ENCODE assay signal across 27 mouse cellular contexts in the genomic region with DNA sequence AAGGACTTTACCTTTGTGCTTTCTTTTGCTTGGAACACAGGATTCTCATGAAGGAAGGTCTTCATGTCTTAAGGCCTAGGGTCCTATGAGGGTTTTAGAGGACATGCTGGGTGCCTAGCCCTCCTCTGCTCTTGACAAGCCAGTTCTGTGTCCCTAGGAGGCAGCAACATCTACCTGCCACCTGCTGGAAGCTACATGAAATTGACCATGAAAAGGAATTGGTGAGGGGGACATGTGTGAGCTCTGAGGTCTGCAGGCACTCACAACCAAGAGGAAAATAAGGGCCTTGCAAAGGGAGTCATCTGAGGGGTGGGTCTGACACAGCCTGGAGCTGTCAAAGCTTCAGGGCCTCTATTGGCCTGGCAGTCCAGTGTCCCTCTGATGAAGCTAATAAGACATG. TPM values are rescaled to one million over a fixed set of nuclear protein-coding genes. Genes with fewer than 3 reads are reported as not detected.
DNase-seq lines count a peak whose midpoint lies in the region; ATAC-seq and TF ChIP-seq lines count a peak whose summit lies in the region.
"Had no signal": no experiment of that assay in that cellular context is flagged by ENCODE, and none has a peak within 500 bp of the region (broad histone marks: within the 10 kb centered on the region; RNA-seq: fewer than 3 reads in every experiment).

No protein-coding gene starts in this region.

- no peak for TF ChIP-seq POLR2A in brain, embryonic 14.5 days (IDR thresholded peaks at IDR 0.05; ENCODE audit: borderline replicate concordance, extremely low read depth, insufficient read depth, insufficient read length, poor library complexity, severe bottlenecking)

- intact Hi-C loops in heart, postnatal 25 days (cut with DNase I) = no loop called here

- peak; percentile 33 for TF ChIP-seq CTCF in layer of hippocampus, adult 2 months (conservative IDR thresholded peaks at IDR 0.05)
- TF ChIP-seq CTCF in E14TG2a.4 (conservative IDR thresholded peaks at IDR 0.05; ENCODE audit: low read length) = peak; percentile 17; the same call in 1 of the 2 replicates
- peak; percentile 21; the same call in 1 of the 2 replicates for TF ChIP-seq CTCF in brain, embryonic 14.5 days (IDR thresholded peaks at IDR 0.05; ENCODE audit: borderline replicate concordance, extremely low read depth, insufficient read depth, insufficient read length)

- H3K36me3 ChIP-seq in heart, embryonic 10.5 days = no peaks in the 10 kb centered on the region
- H3K36me3 ChIP-seq in E14TG2a.4 (ENCODE audit: insufficient read depth, low read length) = no peaks in the 10 kb centered on the region
- H3K36me3 ChIP-seq: hindbrain, embryonic 13.5 days; intestine, embryonic 15.5 days; kidney, embryonic 15.5 days; lung, embryonic 15.5 days; neural tube, embryonic 12.5 days had no signal

- H3K27me3 ChIP-seq in heart, embryonic 10.5 days (ENCODE audit: insufficient read depth, poor library complexity, severe bottlenecking) = no peaks in the 10 kb centered on the region
- peaks cover 14% of the 10 kb centered on the region for H3K27me3 ChIP-seq in E14TG2a.4 (ENCODE audit: insufficient read depth, low read length)
- H3K27me3 ChIP-seq: intestine, embryonic 15.5 days; kidney, embryonic 15.5 days; lung, embryonic 15.5 days; neural tube, embryonic 12.5 days had no signal

- no peak for ATAC-seq in inflammation-experienced regulatory T-cells, adult 6 months
- ATAC-seq: forebrain, embryonic 13.5 days; intestine, embryonic 15.5 days had no signal

- no peak for DNase-seq in heart, embryonic 10.5 days (ENCODE audit: low spot score)
- DNase-seq in heart, postnatal 25 days (ENCODE audit: low spot score) = no peak
- DNase-seq in layer of hippocampus, adult 2 months (ENCODE audit: low spot score in 2 of 2) = no peak
- no peak for DNase-seq in layer of hippocampus, postnatal 10 days (ENCODE audit: low spot score in 2 of 2)
- no peak for DNase-seq in brain, embryonic 14.5 days (ENCODE audit: low read depth)
- DNase-seq: adrenal gland, adult 8-10 months; cerebellum, adult 9-10 months; gastrocnemius, postnatal 25 days; left cerebral cortex, postnatal 4 days; thymus, postnatal 36 days had no signal

- H3K27ac ChIP-seq in heart, embryonic 10.5 days = peak overlapping the region; percentile 44; the same call in 1 of the 2 replicates
- H3K27ac ChIP-seq in layer of hippocampus, adult 2 months = no peak overlapping the region
- H3K27ac ChIP-seq: forebrain, embryonic 13.5 days; hindbrain, embryonic 13.5 days; intestine, embryonic 15.5 days; kidney, embryonic 15.5 days; lung, embryonic 15.5 days; macrophage; neural tube, embryonic 12.5 days had no signal

- no peaks in the 10 kb centered on the region for H3K9me3 ChIP-seq in heart, embryonic 10.5 days
- H3K9me3 ChIP-seq in E14TG2a.4 (ENCODE audit: low read length) = peaks cover 21% of the 10 kb centered on the region
- H3K9me3 ChIP-seq: forebrain, embryonic 13.5 days; hindbrain, embryonic 13.5 days; intestine, embryonic 15.5 days; kidney, embryonic 15.5 days; lung, embryonic 15.5 days; neural tube, embryonic 12.5 days had no signal

- H3K4me3 ChIP-seq in heart, embryonic 10.5 days = no peak overlapping the region
- H3K4me3 ChIP-seq in layer of hippocampus, adult 2 months = no peak overlapping the region
- H3K4me3 ChIP-seq in E14TG2a.4 (replicated peaks; ENCODE audit: low read length) = no peak overlapping the region
- H3K4me3 ChIP-seq: erythroblast, embryonic 14.5 days; forebrain, embryonic 13.5 days; hindbrain, embryonic 13.5 days; intestine, embryonic 15.5 days; kidney, embryonic 15.5 days; lung, embryonic 15.5 days; neural tube, embryonic 12.5 days had no signal

- H3K4me1 ChIP-seq in heart, embryonic 10.5 days = peaks cover 32% of the 10 kb centered on the region
- no peaks in the 10 kb centered on the region for H3K4me1 ChIP-seq in E14TG2a.4 (replicated peaks; ENCODE audit: low read depth, low read length)
- H3K4me1 ChIP-seq: forebrain, embryonic 13.5 days; hindbrain, embryonic 13.5 days; intestine, embryonic 15.5 days; lung, embryonic 15.5 days; neural tube, embryonic 12.5 days had no signal

RNA-seq across cellular contexts. Expression of gene Krtap5-1, which starts 1.5 kb away (rescaled TPM):
- not detected in 2 replicates for polyA plus RNA-seq in heart, embryonic 10.5 days (2016; fragmentation: Nextera tagmentation; extraction: Ambion mirVana)
- not detected for total RNA-seq in heart, postnatal 25 days (2021)
- not detected for total RNA-seq in layer of hippocampus, adult 2 months (2021)
- not detected for total RNA-seq in layer of hippocampus, postnatal 10 days (2021)
- not detected in 2 replicates for polyA plus RNA-seq in brain, embryonic 14.5 days (2012; rRNA removed)
- not detected for polyA plus RNA-seq in inflammation-experienced regulatory T-cells, adult 6 months (2017; shearing (Covaris generic))
- total RNA-seq: adrenal gland, adult 8-10 months; CH12.LX; common myeloid progenitor, adult 5-6 weeks; gastrocnemius, postnatal 25 days; layer of hippocampus, adult 18-20 months; left cerebral cortex, postnatal 4 days had no signal
- polyA plus RNA-seq: embryonic facial prominence, embryonic 11.5 days; erythroblast, embryonic 14.5 days; forebrain, embryonic 13.5 days; heart, embryonic 14.5 days; hindbrain, embryonic 13.5 days; intestine, embryonic 15.5 days; kidney, embryonic 15.5 days; liver, embryonic 11.5 days; lung, embryonic 15.5 days; macrophage; midbrain, embryonic 11.5 days; neural tube, embryonic 12.5 days had no signal

RNA-seq across cellular contexts. Expression of gene Krtap5-4, which starts 7.9 kb away (rescaled TPM):
- polyA plus RNA-seq in heart, embryonic 10.5 days (2016; fragmentation: Nextera tagmentation; extraction: Ambion mirVana) = 0.34 TPM in 1 of 2 replicates, not detected in the other
- not detected for total RNA-seq in heart, postnatal 25 days (2021)
- total RNA-seq in layer of hippocampus, adult 2 months (2021) = not detected
- not detected for total RNA-seq in layer of hippocampus, postnatal 10 days (2021)
- not detected in 2 replicates for polyA plus RNA-seq in brain, embryonic 14.5 days (2012; rRNA removed)
- polyA plus RNA-seq in inflammation-experienced regulatory T-cells, adult 6 months (2017; shearing (Covaris generic)) = not detected
- total RNA-seq: adrenal gland, adult 8-10 months; CH12.LX; common myeloid progenitor, adult 5-6 weeks; gastrocnemius, postnatal 25 days; layer of hippocampus, adult 18-20 months; left cerebral cortex, postnatal 4 days had no signal
- polyA plus RNA-seq: erythroblast, embryonic 14.5 days; forebrain, embryonic 13.5 days; hindbrain, embryonic 13.5 days; intestine, embryonic 15.5 days; kidney, embryonic 15.5 days; liver, embryonic 11.5 days; lung, embryonic 15.5 days; macrophage; midbrain, embryonic 11.5 days; neural tube, embryonic 12.5 days had no signal

RNA-seq across cellular contexts. Expression of gene Gm4559, which starts 21.3 kb away (rescaled TPM):
- not detected in 2 replicates for polyA plus RNA-seq in heart, embryonic 10.5 days (2016; fragmentation: Nextera tagmentation; extraction: Ambion mirVana)
- not detected for total RNA-seq in heart, postnatal 25 days (2021)
- not detected for total RNA-seq in layer of hippocampus, adult 2 months (2021)
- not detected for total RNA-seq in layer of hippocampus, postnatal 10 days (2021)
- not detected in 2 replicates for polyA plus RNA-seq in brain, embryonic 14.5 days (2012; rRNA removed)
- polyA plus RNA-seq in inflammation-experienced regulatory T-cells, adult 6 months (2017; shearing (Covaris generic)) = not detected
- total RNA-seq: adrenal gland, adult 8-10 months; CH12.LX; common myeloid progenitor, adult 5-6 weeks; gastrocnemius, postnatal 25 days; layer of hippocampus, adult 18-20 months; left cerebral cortex, postnatal 4 days had no signal
- polyA plus RNA-seq: embryonic facial prominence, embryonic 11.5 days; erythroblast, embryonic 14.5 days; forebrain, embryonic 13.5 days; heart, embryonic 14.5 days; hindbrain, embryonic 13.5 days; intestine, embryonic 15.5 days; kidney, embryonic 15.5 days; liver, embryonic 11.5 days; lung, embryonic 15.5 days; macrophage; midbrain, embryonic 11.5 days; neural tube, embryonic 12.5 days had no signal

RNA-seq across cellular contexts. Expression of gene Gm2431, which starts 37.3 kb away (rescaled TPM):
- not detected in 2 replicates for polyA plus RNA-seq in heart, embryonic 10.5 days (2016; fragmentation: Nextera tagmentation; extraction: Ambion mirVana)
- not detected for total RNA-seq in heart, postnatal 25 days (2021)
- not detected for total RNA-seq in layer of hippocampus, adult 2 months (2021)
- not detected for total RNA-seq in layer of hippocampus, postnatal 10 days (2021)
- not detected in 2 replicates for polyA plus RNA-seq in brain, embryonic 14.5 days (2012; rRNA removed)
- polyA plus RNA-seq in inflammation-experienced regulatory T-cells, adult 6 months (2017; shearing (Covaris generic)) = not detected
- total RNA-seq: adrenal gland, adult 8-10 months; CH12.LX; common myeloid progenitor, adult 5-6 weeks; gastrocnemius, postnatal 25 days; layer of hippocampus, adult 18-20 months; left cerebral cortex, postnatal 4 days had no signal
- polyA plus RNA-seq: embryonic facial prominence, embryonic 11.5 days; erythroblast, embryonic 14.5 days; forebrain, embryonic 13.5 days; heart, embryonic 14.5 days; hindbrain, embryonic 13.5 days; intestine, embryonic 15.5 days; kidney, embryonic 15.5 days; liver, embryonic 11.5 days; lung, embryonic 15.5 days; macrophage; midbrain, embryonic 11.5 days; neural tube, embryonic 12.5 days had no signal

RNA-seq across cellular contexts. Expression of gene Gm40460, which starts 54.5 kb away (rescaled TPM):
- not detected in 2 replicates for polyA plus RNA-seq in heart, embryonic 10.5 days (2016; fragmentation: Nextera tagmentation; extraction: Ambion mirVana)
- total RNA-seq in heart, postnatal 25 days (2021) = not detected
- not detected for total RNA-seq in layer of hippocampus, adult 2 months (2021)
- total RNA-seq in layer of hippocampus, postnatal 10 days (2021) = not detected
- not detected in 2 replicates for polyA plus RNA-seq in brain, embryonic 14.5 days (2012; rRNA removed)
- not detected for polyA plus RNA-seq in inflammation-experienced regulatory T-cells, adult 6 months (2017; shearing (Covaris generic))
- total RNA-seq: adrenal gland, adult 8-10 months; CH12.LX; common myeloid progenitor, adult 5-6 weeks; gastrocnemius, postnatal 25 days; layer of hippocampus, adult 18-20 months; left cerebral cortex, postnatal 4 days had no signal
- polyA plus RNA-seq: embryonic facial prominence, embryonic 11.5 days; erythroblast, embryonic 14.5 days; forebrain, embryonic 13.5 days; heart, embryonic 14.5 days; hindbrain, embryonic 13.5 days; intestine, embryonic 15.5 days; kidney, embryonic 15.5 days; liver, embryonic 11.5 days; lung, embryonic 15.5 days; macrophage; midbrain, embryonic 11.5 days; neural tube, embryonic 12.5 days had no signal
